Mouse (Mus musculus) gastrocnemius, postnatal 36 days (tissue): Measurements from ENCODE around the gene Zfp575. TPM values are rescaled to one million over a fixed set of nuclear protein-coding genes. Genes with fewer than 3 reads are reported as not detected.

Experiments used
- DNase-seq, 2 experiments: peaks; one replicate each; pipeline ENCODE4 v3.0.0; 2022
- intact Hi-C: fragments of 180-260 bp; cut with DNase I; formaldehyde crosslinking; loops from one replicate; pipeline ENCODE4 v1.15.1; 2025
- total RNA-seq, 2 experiments: library from RNA; stranded (reverse); gene quantifications; 2 replicates each; pipeline ENCODE4 v1.2.3; 2021

The Zfp575 gene
- total RNA-seq, 2 experiments from 2014 or later: 0.18 TPM; not detected in 1

DNA sequence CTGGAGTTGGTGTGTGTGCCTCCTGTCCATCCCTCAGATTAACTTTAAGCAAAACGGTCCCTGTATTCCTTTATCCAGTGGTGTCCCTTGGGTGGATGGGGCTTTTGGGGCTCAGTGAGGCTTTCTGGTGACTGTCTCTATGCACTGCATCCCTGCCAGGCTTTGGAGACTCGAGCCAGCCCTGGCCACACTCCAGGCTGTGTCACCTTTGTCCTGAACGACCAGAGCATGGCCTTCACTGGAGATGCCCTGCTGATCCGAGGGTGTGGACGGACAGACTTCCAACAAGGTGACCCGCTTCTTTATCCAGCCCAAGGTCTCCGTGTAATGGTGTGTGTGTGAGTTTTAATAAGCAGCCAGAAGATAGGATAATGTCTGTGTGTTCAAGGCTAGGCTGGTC, 18.6 kb upstream of the Zfp575 start:
- intact Hi-C loops: no loop called here
- DNase-seq: no peak

DNA sequence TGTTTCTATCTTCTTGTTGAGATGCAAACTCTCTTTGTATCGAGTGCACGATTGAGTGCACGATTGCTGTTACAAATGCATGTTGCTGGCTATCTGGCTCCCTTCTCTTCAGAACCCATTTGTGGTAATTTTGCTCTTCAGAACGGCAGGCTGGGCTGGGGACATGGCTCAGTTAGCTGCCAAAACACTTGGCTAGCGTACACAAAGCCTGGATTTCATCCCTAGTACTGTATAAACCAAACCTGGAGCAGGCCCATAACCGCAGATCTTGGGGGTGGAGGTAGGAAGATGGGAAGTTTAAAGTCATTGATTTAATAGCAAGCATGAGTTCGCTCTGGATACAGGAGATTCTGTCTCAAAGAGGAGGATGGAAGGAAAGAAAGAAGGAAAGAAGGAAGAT, 18.1 kb upstream of the Zfp575 start:
- DNase-seq: no peak
- intact Hi-C loops: no loop called here

DNA sequence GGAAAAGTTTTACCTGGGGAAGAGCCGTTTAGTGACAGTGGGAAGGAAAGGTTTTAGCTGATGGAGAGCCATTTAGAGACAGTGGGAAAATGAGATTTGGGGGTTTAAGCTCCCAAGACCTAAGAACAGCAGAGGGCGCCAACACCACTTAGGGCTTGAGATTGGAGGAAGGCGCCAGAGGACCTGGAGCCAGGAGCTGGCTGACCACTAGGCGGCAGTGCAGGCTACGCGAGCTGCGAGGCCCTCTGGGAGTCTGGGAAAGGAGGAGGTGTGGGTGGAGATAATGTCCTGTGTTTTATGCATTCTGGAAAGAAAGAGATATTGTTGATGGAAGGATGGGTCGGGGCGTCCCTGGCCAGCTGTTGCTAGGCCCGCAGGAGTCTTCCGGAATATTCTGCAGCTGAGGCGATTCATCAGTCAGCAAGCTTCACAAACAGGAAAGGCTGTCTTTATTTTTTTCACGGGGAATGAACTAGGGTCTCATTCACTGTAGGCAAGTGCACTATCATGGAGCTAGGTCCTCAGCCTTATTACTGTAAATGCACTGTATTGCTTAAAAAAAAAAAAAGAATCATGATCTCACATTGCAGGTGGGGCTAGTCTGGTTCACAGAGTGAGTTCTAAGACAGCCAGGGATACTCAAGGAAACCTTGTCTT, 13.6 kb upstream of the Zfp575 start:
- intact Hi-C loops: loop anchor here (2.0 kb wide), 2 partner anchors 42 to 52 kb away; no protein-coding TSS in a partner anchor
- peak; percentile 89 to 96 for DNase-seq

DNA sequence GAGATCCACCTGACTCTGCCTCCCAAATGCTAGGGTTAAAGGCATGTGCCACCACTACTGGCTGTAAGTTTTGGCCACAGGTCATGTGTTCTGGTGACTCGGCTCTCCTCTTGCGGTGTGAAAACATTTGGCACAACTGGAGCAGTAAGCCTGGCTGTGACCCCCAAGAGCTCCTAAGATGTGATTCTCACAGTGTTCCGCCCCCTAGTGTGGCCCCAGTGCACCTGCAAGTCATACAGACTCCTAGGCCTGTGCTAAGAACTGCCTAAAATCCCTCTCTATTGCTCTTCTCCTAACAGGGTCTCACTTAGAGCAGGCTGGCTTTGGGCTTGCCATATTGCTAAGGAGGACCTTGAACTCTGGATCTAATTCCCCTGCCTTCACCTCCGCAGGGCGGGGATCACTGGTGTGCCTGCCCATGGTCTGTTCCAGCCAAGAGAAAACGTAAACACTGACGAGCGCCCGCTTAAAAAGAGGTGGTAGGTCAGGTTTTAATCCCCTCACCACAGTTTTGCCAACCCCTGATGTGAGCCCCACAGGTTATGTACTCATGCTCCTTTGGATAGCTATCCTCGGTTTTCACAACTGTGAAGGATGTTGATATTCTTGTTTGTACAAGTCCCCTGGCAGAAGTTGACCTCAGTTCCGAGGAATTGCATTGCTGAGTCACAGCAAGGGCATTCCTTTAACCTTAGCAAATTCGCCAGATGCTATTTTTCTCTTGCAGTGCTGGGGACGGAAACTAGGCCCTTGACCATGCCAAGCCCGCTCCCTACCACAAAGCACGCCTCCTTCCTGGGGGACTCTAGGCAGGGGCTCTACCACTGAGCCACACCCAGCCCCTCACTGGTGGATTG, 12.0 kb upstream of the Zfp575 start:
- intact Hi-C loops: loop anchor here (2.0 kb wide), 2 partner anchors 43 to 53 kb away; no protein-coding TSS in a partner anchor
- no peak for DNase-seq

DNA sequence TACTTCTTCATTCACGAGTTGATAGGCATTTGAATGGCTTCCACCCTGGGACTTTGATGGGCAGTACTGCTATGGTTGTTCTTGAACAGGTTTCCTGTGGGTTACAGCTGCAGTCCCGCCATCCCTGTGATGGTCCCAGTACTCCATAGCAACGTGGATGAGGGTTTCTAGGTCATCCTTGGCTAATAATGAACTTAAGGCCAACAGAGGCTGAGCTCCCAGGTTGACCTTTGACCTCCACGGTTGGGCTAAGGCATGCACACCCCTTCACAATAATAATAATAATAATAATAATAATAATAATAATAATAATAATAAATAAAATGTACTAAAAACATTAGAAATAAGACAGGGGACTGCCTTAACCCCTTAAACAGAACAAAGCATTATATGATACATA, 10.7 kb upstream of the Zfp575 start:
- no peak for DNase-seq
- intact Hi-C loops: no loop called here

DNA sequence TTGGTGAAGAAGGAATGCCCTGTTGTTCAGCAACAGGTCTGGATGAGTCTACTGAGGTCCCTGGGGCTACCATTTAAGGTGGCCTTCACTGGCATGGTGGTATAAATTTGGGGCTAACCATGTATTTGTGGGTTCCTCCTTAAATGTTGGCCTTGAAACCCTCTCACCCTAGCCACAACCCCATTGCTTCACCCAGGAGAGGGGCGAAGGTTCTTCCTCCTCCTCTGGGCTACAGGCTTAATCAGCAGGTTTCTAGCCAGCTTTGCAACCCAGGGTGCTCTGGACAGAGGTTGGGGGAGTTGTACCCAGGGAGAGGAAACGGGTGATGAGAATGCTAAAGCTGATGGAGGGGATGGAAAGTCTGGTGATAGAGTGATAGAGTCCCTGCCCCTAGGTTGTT, 8.0 kb upstream of the Zfp575 start:
- intact Hi-C loops: no loop called here
- DNase-seq: no peak

DNA sequence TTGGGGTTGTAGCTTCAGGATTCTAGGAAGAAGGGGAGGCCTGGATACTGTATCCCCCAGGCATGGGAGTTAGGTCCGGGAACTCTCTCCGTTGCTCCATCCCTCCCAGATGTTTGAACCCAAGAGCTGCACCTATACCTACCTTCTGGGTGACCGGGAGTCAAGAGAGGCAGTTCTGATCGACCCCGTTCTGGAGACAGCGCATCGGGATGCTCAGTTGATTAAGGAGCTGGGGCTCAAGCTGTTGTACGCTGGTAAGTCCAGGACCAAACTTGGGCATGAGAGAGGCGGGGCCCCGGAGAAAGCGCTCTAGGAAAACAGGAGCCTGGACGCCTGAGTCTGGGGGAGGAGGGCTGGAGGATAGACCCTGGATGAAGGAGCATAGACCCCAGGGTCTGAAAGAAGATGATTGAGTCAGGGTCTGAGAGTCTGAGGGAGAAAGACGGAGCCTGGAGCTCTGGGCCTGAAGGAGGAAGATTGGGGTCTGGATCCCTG, 6.9 kb upstream of the Zfp575 start:
- no peak for DNase-seq
- intact Hi-C loops: no loop called here

DNA sequence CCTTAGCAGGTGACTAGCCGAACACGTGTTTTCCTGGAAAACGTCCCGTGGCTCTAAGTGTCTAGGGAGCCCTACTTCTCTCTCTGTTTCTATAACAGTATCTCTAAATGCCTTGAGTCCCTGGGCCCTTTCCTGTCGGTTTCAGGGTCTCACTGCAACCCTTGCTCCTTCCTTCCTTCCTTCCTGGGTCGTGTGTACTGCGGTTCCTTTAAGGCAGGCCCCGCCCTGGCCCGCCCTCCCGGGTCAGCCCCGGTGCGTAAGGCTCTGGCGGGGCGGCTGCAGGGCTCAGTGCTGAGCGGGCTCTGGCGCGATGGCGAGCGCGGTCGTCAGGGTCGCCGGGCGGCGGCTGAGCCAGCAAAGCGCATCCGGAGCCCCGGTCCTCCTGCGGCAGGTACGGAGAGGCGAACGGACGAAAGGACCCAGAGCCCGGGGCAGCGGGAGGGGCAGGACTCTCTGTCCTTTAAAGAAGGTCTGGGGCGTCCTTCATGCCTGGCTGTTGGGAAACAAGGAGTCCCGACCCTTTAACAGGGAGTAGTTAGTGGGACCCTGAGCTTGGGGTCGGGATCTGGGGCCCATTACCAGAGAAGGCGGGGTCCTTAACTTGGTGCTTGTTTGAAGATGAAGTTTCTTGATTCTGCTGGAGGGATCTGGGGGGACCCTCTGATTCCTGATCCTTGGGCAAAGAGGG, 6.3 kb upstream of the Zfp575 start:
- intact Hi-C loops: no loop called here
- DNase-seq: peak; percentile 65 to 67

DNA sequence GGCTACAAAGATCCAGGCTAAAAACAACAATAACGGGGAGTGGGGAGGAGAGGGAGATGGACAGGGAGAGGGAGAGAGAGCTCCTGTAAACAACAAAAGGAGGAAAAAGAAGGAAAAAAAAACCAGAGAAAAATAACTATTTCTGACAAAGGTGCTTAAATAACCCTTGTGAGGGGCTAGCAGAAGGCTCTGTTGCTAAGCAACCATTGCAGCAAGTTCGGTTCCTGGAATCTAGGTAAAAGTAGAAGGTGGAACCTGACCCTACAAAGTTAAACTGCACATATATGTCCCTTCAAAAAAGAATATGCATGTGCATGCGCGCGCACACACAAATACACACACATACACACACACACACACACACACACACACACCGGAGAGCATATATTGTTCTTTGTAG, 5.3 kb upstream of the Zfp575 start:
- intact Hi-C loops: no loop called here
- DNase-seq: no peak

DNA sequence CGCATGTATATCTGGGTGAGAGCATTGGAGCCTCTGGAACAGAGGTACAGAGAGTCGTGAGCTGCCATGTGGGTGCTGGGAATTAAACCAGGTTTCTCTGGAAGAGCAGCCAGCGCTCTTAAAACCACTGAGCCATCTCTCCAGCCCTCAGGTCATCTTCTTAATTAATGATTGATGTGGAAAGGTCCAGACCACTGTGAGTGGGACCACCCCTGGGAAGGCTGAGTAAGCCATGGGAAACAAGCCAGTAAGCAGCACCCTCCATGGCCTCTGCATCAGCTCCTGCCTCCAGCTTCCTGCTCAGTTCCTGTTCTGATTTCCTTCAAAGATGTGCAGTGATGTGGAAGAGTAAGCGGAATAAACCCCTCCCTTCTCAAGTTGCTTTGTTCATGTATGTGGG, 4.7 kb upstream of the Zfp575 start:
- intact Hi-C loops: no loop called here
- DNase-seq: no peak

DNA sequence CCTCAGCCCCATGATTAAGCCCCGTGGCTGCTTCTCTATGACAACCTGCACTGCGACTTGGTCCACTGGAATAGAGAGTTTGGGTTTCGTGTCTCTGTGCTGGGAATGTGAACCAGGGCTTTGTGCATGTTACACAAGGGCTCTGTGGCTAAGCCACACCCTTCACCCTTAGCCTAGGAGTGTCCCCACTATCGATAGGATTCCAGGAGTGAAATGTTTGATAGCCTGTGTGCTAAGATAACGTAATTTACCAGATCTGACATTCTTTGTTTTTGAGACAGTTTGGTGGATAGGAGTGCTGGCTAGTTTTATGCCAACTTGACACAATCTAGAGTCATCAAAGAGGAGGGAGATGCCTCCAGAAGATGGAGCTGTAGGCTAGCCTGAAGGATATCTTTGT, 4.3 kb upstream of the Zfp575 start:
- no peak for DNase-seq
- intact Hi-C loops: no loop called here

DNA sequence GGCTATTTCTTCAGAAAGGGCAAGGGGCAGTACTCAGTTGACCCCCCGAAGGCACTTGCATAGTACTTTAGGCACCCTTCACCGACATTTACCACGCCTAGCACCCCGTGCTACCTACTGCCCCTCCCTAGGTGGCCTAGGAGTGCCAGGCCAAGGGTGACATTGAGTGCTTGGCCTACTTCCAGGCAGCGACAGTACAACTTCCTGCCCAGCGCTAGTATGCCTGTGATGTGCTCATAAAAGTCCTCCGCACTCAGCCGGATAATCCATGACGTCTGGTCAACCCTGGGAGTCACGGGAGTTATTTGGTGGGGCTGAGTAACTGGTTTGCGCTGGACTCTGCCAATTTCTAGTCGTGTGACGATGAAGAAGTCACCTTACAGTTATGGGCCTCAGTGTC, 895 bp upstream of the Zfp575 start:
- no peak for DNase-seq
- intact Hi-C loops: no loop called here

DNA sequence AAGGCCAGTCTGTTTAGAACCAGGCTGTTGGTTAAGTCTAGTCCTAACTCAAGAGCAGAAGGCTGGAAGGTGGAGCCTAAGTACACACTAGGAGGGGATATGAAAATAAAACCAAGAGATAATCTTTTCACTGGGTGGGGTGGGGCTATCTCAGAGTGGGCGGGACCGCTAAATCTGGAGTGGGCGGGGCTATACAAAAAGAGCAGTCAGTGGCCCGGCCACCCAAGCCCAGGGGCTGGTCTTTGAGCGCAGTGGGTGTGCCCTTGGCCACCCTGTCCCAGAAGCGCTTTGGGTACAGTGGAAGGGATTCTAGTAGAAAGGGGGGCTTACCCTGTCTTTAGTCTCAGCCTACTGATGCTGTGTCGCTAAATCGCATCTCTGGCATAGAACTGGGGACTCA, 613 bp downstream of the Zfp575 start:
- DNase-seq: no peak
- intact Hi-C loops: no loop called here

DNA sequence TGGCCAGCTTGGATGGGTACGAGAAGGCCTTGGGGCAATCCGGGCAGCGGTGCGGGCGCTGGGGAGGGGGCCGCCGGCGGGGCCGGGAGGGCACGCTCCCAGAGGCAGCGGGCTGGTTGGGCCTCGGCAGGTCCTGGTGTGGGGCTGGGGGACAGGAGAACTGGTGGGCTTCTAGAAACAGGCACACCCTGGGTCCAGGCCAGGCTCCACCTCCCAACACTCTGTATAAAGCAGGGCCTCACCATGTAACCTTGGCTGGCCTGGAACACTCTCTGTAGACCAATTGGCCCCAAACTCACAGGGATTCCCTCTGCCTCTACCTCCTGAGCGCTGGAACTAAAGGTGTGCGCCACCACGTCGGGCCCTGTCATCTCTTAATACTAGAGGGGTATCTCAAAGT, 1.4 kb downstream of the Zfp575 start:
- DNase-seq: no peak
- intact Hi-C loops: no loop called here

DNA sequence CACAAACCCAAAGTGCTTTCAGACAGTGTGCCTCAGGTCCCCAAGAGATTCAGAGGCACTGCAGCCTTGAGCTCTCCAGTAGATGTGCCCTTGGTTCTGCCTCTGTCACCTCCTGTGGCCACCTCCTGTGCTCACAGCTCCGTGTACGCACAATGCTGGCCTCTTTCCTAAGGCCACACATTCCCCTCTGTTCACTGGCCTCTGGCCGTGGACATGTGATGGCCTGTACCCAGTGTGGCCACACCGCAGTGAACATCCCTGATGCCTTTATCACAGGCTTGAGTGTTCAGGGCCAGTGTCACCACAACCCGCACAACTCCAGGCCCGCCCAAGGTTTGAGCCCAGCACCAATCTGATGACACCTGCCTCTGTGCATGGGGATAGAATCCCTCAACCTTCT, 2.6 kb downstream of the Zfp575 start:
- intact Hi-C loops: no loop called here
- DNase-seq: no peak

DNA sequence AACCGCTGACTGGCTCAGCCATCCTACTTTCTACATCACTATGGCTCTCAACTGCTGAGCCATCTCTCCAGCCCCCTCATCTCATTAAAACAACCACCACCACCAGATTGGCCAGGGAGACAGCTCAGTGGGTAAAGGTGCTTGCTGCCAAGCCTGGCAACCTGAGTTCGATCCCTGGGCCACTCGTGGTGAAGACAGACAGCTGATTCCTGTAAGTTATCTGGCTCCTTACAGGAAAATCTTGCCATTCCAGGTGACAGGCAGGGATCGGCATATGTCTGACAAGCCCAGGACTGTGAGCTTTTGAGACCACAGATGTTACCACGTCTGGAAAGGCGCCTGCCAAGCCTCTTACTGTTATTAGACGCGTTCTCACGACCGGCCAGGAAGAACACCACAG, 9.6 kb downstream of the Zfp575 start:
- intact Hi-C loops: no loop called here
- DNase-seq: no peak

DNA sequence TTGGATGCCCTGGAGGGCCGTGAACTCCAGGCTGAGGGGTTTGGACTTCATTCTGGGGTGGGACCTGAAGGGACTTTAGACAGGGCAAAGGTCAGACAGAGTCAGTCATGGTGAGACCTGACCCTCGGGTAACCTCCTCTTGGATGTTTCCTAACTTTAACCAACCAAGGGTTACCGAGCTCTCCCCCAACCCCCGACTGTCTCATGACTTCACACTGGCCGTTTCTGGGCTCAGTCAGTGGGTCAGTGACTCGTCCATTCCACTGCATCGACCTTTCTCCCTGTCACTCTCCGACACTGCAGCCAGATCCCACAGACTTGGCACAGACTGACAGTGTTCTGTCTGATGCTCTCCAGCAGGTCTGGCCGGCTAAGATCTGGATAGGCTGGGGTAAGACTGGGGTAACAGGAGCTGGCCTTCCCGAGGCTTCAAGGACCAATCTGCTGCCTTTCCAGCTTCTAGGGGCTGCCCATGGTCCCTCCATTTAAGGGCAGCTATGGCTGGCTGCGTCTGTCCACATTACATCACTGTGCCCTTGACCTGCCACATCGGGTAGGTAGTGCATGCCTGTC, 13.1 kb downstream of the Zfp575 start:
- intact Hi-C loops: no loop called here
- no peak for DNase-seq

DNA sequence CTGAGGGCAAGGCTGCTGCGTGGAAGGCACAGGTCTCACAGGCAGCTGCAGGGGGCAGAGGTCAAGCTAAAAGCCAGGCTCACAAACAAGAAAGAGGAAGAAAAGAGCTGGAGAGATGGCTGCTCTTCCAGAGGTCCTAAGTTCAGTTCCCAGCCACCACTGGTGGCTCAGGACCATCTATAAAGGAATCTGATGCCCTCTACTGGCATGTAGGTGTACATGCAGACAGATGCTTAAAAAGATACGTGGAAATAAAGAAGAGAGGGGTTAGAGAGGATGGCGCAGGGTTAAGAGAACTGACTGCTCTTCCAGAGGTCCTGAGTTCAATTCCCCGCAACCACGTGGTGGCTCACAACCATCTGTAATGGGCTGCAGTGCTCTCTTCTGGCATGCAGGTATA, 15.0 kb downstream of the Zfp575 start:
- intact Hi-C loops: no loop called here
- no peak for DNase-seq

DNA sequence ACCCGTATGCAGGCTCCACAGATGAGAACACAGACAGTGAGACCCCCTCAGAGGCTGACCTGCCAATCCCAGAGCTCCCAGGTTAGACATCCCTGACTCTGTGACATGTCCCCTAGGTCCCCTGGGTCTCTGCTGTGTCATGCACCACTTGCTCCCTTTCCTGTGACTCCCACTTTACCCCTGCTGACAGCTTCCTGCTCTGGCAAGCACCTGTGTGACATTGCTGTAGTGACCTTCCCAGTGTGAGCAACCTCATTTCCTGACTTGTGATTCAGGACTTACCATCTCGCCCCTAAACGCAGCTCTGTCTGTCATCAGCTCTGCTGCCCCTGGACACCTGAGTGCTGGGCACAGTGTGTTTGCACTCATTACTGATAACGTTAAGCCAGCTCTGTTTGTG, 16.4 kb downstream of the Zfp575 start:
- intact Hi-C loops: no loop called here
- no peak for DNase-seq

DNA sequence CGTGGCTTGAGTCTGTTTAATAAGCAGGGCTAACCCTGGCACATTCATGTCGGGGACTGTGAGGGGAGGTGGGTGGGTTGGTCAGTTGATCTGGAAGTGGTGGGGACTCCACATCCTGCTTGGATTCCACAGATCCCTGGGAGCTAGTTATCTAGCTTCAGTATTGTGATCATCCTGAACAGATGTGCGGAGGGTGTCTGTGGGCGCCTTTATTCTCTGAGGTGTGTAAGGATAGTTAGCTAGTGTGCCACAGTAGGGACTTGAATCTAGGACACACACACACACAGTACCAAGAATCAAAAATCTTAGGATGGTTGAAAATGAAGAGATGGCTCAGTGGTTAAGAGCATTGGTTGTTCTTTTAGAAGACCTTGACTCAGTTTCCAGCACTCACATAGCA, 18.9 kb downstream of the Zfp575 start:
- intact Hi-C loops: no loop called here
- no peak for DNase-seq

DNA sequence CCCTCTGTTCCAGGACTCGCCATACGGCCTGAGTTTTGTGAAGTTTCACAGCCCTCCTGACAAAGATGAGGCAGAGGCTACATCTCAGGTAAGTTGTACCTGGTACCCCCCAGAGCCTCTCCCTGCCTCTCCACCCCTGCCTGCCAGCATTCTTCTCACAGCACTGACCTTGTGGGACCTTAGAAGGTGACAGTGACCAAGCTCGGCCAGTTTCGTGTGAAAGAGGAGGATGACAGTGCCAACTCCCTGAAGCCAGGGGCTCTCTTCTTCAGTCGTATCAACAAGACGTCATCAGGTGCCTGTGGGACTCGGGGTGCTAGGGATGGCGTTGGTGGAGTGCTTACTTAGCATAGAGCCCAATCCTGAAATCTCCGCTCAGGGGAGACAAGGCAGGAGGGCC, 21.2 kb downstream of the Zfp575 start:
- intact Hi-C loops: no loop called here
- no peak for DNase-seq
